Mouse (Mus musculus): ENCODE results near the gene Trpv1.

Gene Trpv1

DNA sequence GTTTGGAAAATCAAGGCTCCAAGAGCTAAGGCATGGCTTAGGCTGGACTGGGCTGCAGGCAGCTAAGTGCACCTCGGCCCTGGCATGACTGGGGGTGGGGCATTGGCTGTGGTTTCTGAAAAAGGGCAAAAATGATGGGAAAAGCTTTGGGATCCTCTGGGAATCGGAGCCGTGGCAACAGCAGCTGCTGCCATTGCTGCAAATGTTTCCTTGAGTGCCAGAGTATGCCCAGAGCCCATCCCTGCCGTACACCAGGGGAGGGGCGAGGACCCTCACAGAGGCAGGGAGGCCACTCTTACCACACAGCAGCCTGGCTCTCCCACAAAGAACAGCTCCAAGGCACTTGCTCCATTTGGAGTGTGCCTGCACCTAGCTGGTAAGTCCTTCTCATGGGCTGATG, at the start of gene Trpv1:
Gene Trpv1, plus strand, starts transcription at position 301 of the 400 bp plus-strand sequence.
- no peak for DNase-seq

- DNase-seq: peak in 1 of 2 experiments; percentile 18
Observed at GRCm38 (mm10) chr11:73185872-73186615, 48.0 kb upstream of the Trpv1 start.

GRCm38 (mm10) chr11:73187231-73187630, 46.9 kb upstream of the Trpv1 start:
- DNase-seq: peak in 1 of 2 experiments; percentile 17

DNA sequence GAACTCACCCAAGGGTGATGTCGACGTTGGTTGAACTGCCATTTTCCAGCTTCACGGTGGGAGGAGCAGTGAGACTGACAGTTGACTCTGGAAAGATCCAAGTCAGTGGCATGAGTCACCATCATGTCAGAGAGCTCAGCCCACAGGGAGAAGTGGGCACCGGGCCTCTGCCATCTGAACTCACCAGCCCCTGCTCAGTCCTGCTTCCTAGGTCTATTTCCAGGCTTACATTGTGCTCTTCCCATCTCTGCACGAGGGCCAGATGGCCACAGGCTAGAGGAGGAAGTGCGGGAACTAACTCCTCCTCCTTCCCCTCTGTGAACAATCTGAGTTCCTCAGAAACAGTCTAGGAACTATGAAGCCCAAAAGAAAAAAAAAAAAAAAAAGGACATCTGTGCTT, 41.0 kb upstream of the Trpv1 start:
- peak in 1 of 2 experiments; percentile 26 for DNase-seq

DNA sequence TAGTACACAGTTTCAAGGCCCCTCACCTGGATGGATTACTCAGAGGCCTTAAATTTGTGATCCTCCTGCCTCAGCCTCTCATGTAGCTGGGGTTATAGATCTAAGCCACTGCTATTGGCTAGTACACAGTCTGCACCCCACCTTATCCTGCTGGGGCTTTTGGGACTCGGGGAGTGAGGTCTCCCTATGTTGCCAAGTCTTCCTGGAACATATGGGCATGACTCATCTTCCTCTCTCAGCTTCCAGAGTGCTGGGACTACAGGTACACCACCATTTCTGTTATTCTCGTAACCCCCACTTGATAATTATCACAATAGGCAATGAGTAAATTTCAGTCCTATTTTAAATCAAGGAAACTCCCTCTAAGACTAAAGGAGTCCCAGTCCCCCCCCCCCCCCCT, 39.6 kb upstream of the Trpv1 start:
- DNase-seq: no peak

DNA sequence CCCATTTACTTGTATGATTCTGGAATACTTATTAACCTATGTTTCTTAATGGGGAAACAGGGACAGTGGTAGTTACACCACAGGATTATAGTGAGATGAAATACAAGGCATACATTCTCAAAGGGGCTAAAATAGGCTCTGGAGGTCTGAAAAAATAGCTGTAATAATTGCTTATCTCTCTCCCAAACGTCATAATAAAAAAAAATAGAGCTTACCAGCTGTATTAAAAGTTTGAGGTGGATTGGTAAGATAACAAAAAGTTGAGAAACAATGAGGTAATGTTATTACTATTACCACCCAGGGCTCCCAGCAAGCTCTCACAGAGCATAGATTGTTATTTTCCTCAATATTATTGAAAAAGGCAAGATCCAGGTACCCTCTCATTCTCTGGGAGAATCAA, 35.9 kb upstream of the Trpv1 start:
- no peak for DNase-seq

GRCm38 (mm10) chr11:73198603-73199229, 35.4 kb upstream of the Trpv1 start, which contains the start of gene Ctns:
Gene Ctns (minus strand): TSS chr11:73199042.
- DNase-seq: peak; percentile 86 to 88

- DNase-seq: peak; percentile 94 to 96
Observed at GRCm38 (mm10) chr11:73199230-73199712, 34.8 kb upstream of the Trpv1 start, which contains the start of gene Shpk. Gene Shpk (plus strand): TSS chr11:73199460.

DNA sequence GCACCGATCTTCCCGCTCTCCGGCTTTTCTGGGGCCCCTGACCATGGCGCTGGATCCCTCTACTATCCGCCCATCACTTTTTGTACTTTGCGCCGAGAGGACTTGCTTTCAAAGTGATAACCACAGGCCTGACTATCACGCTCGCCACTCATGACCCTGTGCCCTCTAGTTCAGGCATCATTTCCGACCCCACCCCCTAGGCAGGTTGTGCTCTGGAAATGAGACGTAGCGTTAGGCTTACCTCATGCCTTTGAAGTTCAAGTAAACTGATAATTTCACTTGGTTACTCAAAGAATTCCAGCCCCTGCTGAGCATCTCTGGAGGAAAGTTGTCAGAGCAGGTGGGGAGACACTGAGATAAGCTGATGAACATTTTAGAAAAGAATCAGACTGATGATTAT, 34.2 kb upstream of the Trpv1 start:
- no peak for DNase-seq

DNA sequence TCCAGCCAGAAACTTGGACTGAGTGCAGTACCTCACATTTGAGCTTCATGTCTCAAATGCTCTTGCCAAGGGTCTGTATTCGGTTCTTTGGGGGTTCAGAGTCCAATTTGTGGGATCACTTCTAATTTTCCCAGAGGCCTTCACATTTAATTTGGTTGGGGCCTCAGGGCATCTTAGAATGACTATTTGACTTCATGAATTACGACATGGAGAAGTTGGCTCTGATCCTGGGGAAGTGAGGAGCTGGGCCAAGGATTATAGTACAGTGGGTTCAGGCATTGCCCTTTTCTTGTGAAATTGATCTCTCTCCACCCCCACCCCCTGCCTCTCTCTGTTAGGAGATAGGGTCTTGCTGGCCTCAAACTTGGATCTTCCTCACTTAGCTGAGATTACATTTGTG, 33.1 kb upstream of the Trpv1 start:
- DNase-seq: no peak

DNA sequence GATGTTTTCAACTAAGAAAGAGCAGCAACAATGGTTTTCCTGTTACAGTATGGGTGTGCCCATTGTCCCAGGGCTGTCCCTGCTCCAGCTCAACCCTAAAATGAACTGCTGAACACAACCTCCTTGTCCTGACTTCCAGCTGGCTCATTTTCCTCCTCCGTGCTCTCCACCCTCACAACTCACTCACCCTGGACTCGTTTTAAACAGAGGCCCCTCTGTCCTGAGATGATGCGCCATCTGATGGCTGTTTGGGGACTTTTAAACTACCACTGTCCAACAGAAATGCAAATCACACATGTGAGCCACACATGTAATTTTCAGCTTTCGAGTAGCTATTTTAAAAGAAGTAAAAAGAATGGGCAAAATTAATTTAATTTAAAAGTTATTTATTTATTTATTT, 32.5 kb upstream of the Trpv1 start:
- no peak for DNase-seq

DNA sequence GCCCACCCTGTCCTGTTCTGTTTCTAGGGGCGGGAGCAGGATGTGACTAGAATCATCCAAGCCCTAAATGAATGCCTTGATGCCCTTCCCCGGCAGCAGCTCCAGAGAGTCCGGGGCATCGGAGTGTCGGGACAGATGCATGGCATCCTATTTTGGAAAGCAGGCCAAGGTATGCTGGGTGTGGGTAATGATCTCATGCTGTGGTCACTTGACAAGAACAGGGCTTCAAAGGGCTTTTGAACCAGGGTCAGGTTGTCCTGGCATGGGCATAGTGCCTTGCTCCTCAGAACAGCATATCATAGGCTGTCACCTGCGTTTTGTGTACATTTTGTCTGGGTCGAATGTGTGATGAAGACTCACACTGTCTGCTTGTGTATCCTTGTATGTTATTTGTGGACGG, 30.2 kb upstream of the Trpv1 start:
- DNase-seq: no peak

DNA sequence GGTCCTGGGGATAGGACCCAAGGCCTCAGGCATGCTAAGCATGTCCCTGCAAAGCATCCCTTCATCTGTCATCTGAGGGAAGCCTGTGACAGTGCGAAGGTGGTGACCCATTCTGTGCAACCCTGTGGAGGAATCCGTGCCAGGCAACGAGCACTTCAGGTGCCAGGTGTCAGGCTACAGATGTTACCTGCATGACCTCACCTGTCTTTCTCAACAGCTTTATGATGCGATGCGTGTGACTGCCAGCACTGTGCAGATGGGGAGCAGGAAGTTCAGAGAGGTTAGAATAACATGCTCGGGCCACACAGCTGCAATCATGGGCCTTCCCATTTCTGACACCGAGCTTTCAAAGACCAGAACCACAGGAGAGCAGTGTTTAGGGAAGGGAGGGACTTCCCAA, 28.9 kb upstream of the Trpv1 start:
- DNase-seq: no peak

- no peak for DNase-seq
Observed at GRCm38 (mm10) chr11:73207621-73208020, 26.5 kb upstream of the Trpv1 start.

- no peak for DNase-seq
Observed at GRCm38 (mm10) chr11:73213956-73214355, 20.1 kb upstream of the Trpv1 start.

GRCm38 (mm10) chr11:73219671-73220070, 14.4 kb upstream of the Trpv1 start:
- DNase-seq: no peak

DNA sequence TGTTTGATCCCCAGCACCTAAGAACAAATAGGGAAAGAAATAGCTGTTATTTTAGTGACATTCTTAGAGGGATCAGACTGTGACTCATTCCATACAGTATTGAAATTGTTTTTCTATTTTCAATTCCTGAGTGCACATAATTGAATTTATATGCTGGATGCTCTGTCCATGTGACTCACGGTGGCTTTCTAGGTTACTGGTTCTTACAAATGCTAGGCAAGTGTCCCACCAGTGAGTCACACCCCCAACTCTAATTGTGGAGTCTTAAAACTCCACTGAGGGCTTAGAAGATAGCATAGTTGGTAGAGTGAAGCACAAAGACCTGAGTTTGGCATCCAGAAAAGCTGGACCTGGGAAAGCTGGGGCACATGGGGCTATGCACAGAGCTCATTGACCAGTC, 13.4 kb upstream of the Trpv1 start:
- no peak for DNase-seq

GRCm38 (mm10) chr11:73222846-73223245, 11.2 kb upstream of the Trpv1 start:
- no peak for DNase-seq

- peak; percentile 35 to 52 for DNase-seq
Observed at GRCm38 (mm10) chr11:73223966-73224365, 10.1 kb upstream of the Trpv1 start.

GRCm38 (mm10) chr11:73225856-73226255, 8.2 kb upstream of the Trpv1 start:
- no peak for DNase-seq

GRCm38 (mm10) chr11:73228881-73229280, 5.2 kb upstream of the Trpv1 start:
- DNase-seq: no peak

- no peak for DNase-seq
Observed at GRCm38 (mm10) chr11:73230081-73230480, 4.0 kb upstream of the Trpv1 start.

DNA sequence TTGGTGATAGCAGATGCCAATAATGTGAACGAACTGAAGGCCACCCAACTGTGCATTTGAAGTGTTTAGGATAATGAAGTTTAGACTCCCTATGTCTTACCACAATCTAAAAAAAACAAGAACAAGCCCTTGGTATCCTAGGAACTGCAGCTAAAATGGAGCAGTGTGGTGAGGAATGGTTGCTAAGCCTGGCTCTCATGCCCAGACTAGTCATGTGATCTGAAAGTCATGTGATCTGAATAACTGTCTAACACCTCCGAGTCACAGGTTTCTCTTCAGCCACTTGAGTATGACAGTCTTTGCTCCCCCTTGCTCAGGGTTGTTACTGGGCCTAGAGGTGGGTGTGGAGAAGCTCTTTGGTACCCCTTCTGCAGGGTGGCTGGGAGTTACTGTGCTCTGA, 1.6 kb upstream of the Trpv1 start:
- DNase-seq: no peak

DNA sequence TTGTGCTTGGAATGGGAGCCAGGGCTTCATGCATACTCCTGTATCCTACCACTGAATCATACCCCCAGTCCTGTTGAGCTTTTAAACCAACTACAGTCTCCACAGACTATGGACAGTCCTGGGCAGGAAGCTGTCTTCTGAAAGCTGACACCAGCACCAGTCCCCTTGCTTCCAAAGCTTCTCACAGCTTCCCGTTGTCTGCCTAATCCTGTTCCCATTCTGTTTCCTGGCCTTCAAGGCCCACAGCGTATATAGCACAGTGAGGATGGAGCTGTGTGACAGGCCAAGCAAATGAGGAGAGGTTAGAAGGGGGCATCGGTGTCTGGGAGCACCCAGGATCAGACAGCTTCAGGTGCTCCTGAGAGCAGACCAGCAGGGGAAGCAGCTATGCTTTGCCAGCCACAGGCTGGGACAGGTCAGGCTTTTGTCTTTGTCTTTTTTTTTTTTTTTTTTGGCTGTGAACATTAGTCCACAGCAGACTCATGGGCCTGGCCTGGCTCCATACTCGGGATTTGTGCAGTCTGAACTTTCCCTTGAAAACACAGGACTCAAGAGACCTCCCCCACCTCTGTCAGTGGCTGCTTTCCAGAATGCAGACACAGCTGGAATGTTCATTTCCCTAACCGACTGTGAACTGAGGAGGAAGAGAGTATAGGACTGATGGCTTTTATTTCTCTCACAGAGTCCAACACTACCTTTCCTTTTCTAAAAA, 2.1 kb downstream of the Trpv1 start:
- peak; percentile 40 to 73 for DNase-seq
